Mouse (Mus musculus) activated CD4-positive, CD25-positive, alpha-beta regulatory T cell, adult 4 months (primary cell): Measurements from ENCODE around the gene Hmox2. TPM values are rescaled to one million over a fixed set of nuclear protein-coding genes. Genes with fewer than 3 reads are reported as not detected.
A peak's percentile ranks its signal among the peaks of the same experiment; 100 is the strongest.
"Not testable (repeated sequence)": the region's sequence is repeated elsewhere in the genome, so short reads cannot be mapped to it uniquely, and the experiment has no call there.

Experiments
- ATAC-seq: one replicate; pipeline ENCODE4 v1.8.0; 2017
- polyA plus RNA-seq, 2 experiments: library from polyadenylated mRNA; unstranded; fragments of 100-300 nt; shearing (Covaris generic); gene quantifications; one replicate each; pipeline ENCODE4 v1.2.1; 2017

Hmox2 gene
- polyA plus RNA-seq, result 100 to 1,000 TPM; 121 to 122 TPM

DNA sequence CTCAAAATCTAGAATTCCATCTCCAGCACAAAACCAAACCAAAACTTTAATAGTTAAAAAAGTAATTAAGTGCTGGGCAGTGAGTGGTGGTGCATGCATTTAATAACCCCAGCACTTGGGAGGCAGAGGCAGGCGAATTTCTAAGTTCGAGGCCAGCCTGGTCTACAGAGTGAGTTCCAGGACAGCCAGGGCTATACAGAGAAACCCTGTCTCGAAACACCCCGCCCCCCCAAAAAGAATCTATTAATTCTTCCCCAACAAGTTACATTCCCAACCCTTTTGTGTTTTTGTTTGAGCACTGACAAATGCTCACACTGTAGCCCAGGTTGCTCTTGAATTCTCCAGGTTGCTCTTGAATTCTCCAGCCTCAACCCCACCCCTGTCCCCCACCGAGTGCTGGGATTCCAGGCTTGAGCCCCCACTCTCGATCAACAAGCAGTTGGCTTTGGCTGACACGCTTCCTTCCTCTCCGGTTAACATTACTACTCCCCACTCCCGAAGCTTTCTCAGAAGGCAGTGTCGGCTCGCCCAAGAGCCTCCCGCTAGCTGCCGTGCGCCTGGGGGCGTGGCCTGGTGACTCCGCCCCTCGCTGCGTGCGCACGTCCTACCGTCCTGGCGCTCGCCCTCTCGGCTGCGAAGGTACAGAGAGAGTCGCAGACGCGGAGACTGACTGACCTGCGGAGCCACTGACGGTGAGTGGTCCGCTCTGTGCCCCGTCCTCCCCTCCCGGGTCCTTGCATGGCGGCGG, at the start of gene Hmox2:
TSS of gene Hmox2 (plus strand) at position 582 of the 748 bp plus-strand sequence.
- peak; percentile 92 for ATAC-seq

DNA sequence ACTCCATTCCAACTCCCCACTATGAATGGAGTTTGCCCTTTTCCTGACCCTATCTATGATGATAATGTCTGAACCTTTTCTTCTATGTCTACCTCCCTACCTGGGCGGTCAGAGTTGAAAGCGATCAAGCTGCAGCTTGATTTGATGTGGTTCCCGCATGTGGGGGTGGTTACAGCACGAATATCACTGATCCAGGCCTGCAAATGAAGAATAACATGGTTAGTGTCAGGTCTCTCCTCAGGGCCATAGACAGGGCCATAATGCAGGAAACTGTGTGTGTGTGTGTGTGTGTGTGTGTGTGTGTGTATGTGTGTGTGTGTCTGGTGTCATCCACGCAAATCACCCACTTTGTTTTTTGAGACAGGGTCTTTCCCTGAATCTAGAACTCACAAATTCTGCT, 49.3 kb upstream of the Hmox2 start:
- ATAC-seq, result no peak

DNA sequence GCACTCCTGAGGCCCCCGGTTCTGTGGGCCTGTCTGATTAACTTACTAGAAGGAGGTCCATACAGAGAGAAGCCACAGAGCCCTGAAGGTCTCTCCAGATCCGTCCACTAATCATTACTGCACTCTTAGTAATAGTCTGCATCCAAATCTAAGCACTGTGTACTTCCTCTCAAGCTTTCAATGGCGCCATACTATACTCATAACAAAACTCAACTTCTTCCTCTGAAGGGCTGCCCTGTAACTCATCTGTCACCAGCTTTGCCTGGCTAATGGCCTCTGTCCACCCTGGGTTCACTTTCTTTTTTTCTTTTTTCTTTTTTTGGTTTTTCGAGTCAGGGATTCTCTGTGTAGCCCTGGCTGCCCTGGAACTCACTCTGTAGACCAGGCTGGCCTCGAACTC, 48.1 kb upstream of the Hmox2 start:
- no peak for ATAC-seq

DNA sequence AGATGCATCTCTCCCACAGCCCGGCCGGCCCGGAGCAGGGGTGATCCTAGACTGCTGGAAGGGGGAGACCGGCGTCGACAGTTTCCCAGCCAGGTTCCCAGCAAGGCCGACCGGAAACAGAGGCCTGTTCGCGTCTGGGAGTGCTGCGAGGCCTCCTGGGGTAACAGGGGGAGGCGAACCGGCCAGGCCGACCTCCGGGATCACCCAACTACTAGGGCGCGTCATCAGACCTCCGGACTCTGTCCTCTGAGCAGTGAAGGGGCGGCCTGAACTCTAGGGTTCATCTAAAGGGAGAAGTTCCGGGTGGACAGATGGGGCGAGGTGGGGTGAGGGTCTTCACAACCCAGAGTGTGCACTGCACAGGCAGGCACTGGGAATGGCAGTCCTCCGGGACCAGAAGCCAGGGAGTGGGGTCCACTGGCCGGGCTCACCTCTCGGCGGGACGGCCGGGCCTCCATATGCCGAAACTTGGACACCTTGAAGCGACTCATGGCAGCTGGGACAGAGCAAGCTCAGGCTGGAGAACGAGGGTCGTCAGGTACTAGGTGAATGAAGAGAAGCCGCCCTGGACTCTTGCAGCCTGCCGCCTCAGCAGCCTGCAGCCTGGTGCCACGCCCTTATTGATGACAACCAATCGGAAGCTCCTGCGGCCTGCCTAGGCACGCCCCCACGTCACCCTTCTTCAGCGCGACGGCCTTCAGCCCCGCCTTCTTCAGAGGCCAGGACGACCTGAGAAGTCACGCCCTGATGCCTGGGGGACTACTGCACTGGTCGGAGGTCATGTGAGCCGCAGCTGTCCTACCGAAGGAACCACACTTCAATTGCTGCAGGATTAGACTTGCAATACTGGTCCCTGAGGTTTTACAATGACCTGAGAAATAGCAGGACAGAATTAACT, 46.8 kb upstream of the Hmox2 start, which contains the start of gene Coro7:
TSS of gene Coro7 (minus strand) at position 657 of the 898 bp plus-strand sequence.
- ATAC-seq, result peak; percentile 80

DNA sequence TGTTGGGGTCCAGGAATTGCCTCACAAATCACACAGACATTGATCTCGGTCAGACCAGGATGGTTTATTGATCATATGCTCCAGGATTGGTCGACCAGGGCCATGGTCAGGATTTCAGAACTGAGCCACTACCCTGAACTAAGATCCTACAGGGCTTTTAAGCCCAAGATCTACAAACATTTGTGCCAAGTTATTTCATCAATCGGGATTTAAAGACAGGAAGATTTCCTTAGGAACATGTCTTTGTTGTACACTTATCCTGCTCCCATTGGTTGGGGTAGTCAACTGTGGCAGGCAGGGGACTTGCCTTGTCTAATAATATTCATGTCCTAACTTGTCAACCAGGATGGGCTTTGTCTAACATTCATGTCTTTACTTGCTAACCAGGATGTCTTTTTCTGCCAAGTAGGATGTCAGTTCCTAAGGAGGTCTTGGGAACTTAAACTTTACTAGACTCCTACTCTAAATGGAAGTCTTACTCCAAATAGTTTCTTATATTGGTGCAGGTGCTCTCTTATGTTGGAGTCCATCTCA, 45.2 kb upstream of the Hmox2 start:
- ATAC-seq, result not testable (repeated sequence)

DNA sequence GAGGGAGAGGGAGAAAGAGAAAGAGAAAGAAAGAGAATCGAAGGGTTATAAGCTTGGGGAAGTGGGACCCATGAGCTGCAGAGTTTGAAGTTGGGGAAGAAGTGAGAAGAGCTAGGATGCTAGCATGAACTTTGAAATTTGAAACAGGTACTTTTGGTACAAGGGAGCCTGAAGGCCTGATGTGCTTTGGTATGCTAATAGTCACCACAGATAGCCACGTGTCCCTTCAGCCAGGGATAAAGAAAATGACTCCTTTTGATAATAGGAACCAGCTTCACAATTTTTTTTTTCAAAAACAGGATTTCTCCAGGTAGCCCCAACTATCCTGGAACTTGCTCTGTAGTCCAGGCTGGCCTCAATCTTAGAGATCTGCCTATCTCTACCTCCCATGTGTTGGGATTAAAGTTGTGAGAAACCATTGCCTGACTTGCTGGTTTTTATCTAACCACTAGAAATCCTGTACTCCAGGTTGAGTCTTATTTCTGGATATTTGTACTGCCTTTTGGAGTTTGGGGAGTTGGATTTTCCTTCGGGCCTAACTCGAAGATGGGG, 43.5 kb upstream of the Hmox2 start:
- no peak for ATAC-seq

DNA sequence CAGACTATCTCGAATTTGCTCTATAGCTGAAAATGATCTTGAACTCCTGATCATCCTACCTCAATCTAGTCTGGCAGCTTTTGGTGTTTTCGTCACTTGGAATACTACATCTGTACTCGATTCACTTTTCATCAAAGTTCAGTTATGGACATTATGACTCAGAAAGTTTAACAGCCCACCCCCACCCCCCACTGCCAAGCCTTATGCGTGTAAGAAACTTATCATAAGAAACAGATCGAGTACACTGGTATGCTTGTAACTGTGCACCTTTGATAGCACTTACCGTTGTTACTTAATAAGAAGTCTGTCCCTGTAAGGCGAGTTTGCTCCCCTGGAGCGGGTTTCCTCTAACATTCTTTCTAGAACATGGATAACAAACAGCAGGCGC, 43.0 kb upstream of the Hmox2 start:
- no peak for ATAC-seq

DNA sequence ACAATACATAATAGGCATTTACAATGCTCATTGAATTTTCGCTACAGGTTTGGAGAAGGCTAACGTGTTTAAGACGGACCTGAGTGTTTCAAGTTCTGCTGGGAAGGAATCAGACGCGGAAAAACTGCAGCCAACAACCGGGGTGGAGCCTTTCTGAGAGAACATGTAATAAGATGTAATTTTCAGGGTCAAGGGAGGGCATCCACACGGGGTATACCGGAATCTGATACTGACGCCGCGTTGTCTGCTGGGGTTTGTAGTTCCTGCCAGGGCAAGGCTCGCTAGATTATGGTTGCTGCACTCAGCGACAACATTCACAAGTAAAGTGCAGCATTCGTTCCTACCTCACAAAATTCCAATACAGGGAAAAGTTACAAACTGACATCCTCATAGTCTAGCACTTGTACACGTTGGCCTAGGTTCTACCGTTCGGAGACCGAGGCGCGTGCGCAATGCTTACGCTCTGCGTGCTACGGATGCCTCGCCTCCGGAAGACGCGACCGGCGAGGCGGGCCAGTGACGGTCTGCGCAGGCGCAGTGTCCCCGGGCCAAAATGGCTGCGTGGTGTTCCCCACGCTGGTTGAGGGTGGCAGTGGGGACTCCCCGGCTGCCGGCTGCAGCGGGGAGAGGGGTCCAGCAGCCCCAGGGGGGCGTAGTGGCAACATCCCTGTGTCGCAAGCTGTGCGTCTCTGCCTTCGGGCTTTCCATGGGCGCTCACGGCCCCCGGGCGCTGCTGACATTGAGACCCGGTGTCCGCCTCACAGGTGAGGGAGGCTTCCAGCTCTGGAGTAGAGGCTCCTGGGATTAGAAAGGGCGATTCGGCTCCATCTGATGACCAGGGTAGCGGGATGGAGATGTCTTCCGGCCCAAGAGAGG, 42.3 kb upstream of the Hmox2 start:
- ATAC-seq, result peak; percentile 81

DNA sequence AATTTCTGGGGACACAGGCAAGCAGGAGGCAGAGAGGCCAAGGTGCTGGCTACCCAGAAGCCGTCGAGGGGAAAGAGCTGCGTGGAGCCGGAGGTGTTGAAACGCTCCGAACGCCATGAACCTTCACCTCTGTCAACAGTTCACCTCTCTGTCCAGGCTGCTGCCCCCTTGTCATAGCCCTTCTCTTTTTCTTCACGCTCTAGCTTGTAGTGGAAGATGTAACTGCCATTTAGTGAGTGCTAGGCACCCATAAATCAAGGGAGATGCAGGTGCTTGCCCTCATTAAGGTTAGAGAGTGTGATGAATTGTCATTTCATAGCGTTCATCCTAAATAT, 41.7 kb upstream of the Hmox2 start:
- ATAC-seq, result no peak

DNA sequence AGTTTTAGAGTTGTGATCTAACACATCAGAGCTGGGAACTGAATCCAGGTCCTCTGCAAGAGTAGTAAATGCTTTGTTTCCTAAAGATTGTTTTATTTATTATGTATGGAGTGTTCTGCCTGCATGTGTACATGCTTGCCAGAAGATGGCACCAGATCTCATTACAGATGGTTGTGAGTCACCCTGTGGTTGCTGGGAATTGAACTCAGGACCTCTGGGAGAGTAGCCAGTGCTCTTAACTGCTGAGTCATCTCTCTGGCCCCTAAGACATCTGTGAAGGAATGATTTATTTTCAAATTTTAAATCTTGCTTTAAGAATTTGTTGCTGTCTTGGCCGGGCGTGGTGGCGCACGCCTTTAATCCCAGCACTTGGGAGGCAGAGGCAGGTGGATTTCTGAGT, 36.8 kb upstream of the Hmox2 start:
- ATAC-seq, result not testable (repeated sequence)

DNA sequence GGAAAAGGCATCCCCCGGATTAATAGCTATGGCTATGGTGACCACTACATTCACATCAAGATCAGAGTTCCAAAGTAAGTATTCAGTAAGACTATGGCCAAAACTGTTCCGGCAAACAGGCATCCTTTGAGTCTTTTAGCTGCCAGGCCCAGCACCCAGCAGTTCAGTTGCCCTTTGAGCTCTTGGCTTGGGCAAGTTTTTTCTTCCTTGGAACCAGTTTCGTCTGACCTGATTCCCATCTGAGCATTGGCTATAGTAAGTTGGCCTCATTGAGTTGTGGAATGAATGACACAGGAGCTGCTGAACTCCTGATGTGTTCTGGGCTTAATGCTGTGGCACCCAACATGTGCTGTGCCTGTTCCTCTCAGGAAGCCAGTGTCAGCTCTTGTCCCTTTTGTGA, 24.9 kb upstream of the Hmox2 start:
- ATAC-seq, result no peak

DNA sequence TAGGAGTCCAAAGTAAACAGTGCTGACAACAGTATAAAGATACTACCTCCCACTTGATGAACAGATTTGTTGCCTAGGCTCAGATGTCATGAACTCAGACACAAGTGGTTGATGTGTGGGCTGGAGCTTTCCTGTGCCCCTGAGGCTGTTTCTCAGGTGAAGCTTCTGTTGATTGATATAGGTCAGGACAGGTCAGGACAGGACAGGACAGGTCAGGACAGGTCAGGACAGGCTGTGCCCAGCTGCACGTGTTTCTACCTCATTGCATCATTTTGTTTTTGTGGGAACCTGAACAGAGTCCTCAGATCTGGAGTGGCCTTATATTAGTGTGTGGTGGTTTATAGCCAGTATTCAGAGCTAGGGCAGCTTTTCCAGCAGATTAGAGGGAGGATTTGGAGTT, 23.5 kb upstream of the Hmox2 start:
- ATAC-seq, result no peak

DNA sequence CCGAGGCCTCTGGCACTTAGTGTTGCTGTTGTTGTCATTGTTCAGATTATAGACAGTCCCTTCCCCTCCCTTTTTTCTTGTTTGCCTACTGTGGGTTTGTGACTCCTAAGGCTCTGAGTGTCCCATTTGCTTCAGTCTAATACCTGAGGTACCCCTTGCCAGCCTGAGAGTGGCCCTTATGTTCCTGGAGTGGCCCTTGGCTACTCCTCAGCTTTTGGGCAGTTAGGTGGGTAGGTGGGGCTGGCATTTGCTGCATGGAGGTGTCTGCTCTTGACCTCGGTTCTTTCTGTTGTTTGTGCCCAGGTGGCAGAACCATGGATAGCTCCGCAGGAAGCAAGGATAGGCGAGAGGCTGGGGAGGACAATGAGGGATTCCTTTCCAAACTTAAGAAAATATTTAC, 20.6 kb upstream of the Hmox2 start:
- no peak for ATAC-seq

DNA sequence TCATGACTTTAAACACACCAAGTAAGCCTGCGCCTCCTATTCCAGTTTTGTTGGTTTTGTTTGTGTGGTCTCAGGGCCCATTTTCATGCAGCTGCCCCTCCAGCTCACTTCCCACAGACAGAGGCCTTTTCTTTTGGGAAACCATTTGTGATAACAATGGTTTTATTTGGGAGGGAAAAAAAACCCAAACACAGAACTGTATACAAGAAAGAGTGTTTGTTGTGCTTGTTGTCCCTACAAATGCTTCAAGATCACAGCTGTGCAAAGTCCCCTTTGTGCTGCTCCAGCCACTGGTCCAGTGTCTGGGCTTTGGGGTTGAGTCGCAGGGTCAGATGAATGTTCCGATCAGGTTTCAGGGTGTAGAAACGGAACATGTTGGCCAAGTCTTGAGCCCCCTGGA, 15.0 kb upstream of the Hmox2 start:
- ATAC-seq, result no peak

DNA sequence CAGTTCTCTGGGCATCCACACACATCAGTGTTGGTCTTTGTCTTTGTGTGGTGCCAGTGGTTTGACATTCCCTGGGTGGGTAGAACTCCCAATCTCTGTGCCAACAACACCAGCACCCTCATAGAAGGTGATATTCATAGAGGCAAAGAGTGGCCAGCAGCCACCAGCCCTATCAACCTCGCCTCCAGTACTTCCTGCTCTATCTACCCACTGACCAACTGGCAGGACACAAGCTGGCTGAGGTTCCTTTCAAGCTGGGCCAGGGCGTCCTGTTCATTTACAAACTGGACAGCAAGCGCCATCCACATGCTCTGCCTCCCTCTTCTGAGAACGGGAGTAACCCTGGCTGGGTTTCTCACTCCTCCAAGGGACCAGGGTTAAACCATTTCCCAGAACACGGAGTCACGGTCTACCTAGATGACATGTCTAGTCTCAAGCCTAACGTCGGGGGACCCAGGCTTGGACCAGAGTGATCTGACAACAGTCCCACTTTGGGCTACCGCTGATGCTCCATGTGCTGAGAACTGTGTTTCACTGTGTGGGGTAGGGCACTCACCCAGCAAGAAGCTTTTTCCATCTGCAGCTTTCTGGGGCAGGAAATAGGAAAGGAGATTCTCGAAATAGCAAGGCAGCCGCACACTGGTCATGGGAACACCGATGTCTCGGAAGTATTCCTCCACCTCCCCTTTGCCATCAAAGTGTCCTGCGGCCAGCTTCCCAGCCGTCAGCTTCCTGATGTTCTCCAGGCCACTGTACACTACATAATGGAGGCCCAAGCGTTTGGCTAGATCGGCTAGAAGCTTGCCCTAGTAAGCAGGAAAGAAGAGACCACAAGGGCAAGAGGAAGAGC, 12.1 kb upstream of the Hmox2 start:
- ATAC-seq, result no peak

DNA sequence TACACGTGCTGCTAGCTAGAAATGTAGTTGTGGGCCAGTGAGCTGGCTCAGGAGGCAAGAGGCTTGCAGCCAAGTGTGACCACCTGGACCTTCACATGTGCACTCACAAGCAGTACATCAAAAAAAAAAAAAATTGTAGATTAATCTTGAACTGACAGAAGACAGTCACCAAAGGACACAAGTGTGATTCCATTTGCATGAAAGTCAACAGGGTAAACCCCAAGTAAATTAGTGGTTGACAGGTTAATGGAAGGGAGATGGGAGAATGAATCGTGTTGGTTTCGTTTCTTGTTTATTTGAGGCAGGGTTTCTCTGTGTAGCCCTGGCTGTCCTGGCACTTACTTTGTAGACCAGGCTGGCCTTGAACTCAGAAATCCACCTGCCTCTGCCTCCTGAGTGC, 8.3 kb upstream of the Hmox2 start:
- ATAC-seq, result no peak

DNA sequence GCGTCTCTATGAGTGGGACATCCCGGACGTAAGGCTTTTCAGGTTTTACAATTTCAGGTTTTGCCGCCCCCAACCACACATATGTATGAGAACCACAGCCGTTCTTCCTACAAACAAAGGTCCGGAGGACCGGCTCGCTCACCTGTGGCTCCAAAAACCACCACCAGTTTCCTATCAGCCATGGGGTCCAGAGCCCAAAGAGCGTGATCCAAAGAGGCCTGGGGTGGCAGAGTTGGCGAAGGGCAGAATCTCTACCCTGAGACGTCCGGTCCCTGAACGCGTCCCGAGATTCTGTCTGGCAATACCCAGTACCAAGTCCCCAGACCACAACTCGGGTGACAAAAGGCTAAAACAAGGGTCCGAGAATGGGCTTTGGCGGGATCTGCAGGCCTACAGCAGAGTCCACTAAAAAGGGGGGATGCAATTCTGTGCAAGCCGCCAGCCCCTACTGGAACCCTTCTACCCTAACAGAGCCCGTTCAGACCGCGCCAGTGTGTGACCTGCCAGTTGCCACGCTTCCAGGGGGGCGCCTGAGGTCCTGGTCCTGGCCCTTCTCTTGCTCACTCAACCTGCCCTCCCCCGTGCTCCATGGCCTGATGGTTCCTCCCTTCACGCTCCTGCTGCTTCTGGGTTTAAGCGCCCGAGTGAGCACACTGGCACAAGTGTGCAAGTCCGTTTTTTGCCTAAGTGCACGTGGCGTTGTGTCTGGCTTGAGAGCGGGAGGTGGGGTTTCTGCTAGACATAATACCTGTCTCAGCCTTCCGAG, 7.2 kb upstream of the Hmox2 start, which contains the start of gene Nmral1:
TSS of gene Nmral1 (minus strand) at position 604 of the 766 bp plus-strand sequence.
- peak; percentile 65 for ATAC-seq

DNA sequence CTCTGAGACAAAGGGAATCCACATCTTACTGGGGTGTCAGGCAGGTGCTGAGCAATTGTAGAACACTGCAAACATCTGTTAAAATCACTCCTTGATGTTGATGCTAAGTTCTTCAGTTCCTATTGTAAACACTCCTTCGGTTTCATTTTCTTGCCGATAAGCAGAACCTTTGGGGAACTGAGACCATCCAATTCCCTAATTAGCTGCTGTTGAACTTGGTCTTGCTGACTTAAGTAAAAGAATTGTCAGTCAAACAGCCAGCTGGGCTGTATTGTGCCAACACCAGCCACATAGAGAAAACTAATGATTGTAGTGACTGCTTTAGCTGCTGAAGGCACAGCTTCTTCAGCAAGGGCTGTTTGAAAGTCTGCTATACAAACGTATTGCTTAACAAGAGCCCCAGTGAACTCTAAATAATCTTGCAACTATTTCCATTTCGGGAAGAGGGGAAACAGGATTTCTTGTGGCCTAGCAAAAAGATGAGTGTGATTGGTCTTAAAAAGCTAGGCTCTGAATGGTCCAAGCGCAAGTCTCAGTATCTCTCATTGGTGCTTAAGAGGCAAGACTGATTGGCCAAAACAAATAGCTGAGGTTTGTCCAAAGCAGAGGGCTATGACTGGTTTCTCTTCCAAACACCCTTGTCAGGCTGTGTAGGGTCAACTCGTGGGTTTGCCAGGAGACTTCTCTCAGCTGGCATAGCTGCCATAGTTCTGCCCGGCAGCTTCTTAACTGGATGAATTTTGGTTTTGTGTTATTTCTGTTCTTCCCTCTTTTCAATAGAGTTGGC, 3.8 kb upstream of the Hmox2 start:
- no peak for ATAC-seq

DNA sequence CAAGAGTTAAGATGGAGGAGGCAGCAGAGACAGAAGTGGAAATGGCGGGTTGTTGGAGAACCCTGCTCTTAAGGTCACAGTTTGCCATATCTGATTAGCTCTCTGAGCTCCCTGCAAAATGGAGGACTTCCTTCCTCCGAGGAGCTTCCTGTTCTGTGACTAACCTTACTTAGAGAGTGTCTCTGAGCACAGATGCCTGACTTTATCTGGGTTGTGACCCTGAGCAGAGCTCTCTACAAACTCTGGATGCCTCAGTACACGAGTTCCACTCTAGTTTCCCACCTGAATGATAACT, 3.3 kb upstream of the Hmox2 start:
- ATAC-seq, result no peak

DNA sequence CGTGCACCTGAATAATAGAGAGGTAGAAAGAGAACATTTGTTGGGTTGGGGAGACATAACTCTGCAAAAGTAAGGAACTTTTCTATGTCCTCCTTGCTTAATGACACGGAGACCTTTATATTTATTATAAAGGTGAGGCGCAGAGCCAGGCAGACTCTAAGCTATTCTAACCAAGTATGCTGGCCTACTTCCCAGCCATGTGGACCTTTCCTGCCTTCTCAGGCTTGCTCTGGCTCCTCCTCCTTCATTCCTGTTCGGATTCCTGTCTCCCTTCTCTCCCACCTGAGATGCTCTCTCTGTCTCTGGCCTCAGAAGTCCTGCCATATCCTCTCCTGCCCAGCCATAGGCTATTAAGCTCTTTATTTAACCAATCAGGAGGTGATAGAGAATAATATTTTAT, 895 bp upstream of the Hmox2 start:
- no peak for ATAC-seq
